ENCODE assay signal across 15 mouse cellular contexts in the genomic region with DNA sequence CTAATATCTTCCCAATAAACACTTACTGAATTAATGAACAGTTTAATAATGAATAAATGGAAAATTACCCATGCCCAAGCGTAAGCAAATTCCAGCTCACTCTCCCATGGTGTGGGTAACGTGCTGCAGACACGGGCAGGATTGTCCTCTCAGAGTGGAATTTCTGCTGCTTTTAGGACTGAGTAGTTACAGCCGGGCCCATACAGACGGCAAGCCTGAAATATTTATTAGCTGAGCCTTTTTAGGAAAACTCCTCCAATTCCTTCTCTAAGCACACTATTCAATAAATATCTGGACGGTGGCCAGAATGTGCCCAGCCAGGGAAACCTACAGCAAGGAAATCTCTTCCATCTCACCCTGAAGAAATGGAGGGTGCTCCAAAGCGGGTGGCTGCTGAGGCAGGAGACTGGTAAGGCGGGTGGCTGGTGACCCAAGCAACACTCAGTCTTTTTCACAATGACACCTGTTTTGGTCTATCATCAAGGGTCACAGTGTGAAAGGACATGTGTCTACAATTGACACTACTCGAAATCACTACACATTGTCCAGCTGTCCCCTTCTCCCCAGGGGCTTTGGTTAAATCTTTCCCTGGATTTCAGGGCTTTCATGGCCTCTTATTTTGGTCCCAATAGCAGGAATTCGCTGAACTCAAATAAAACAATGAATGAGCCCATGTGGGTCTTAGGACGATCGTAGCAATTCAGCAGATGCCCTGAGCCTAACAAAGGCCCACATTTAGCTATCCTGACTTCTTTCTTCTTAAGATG.
A peak's percentile ranks its signal among the peaks of the same experiment; 100 is the strongest.
DNase-seq lines count a peak whose midpoint lies in the region; ATAC-seq and TF ChIP-seq lines count a peak whose summit lies in the region.
"Had no signal": no experiment of that assay in that cellular context is flagged by ENCODE, and none has a peak within 500 bp of the region (broad histone marks: within the 10 kb centered on the region; RNA-seq: fewer than 3 reads in every experiment).

No protein-coding gene starts in this region.

- peak overlapping the region; percentile 35 for H3K27ac ChIP-seq in lung, embryonic 16.5 days (ENCODE audit: low read length)
- H3K27ac ChIP-seq in forebrain, embryonic 15.5 days (replicated peaks) = no peak overlapping the region
- H3K27ac ChIP-seq in midbrain, postnatal 0 days (ENCODE audit: low read depth, low read length) = no peak overlapping the region
- H3K27ac ChIP-seq: macrophage had no signal

- peaks cover 7% of the 10 kb centered on the region for H3K4me1 ChIP-seq in lung, embryonic 16.5 days (replicated peaks; ENCODE audit: control insufficient read depth, insufficient read depth, low read length)
- peaks cover 12% of the 10 kb centered on the region for H3K4me1 ChIP-seq in forebrain, embryonic 15.5 days
- H3K4me1 ChIP-seq in midbrain, postnatal 0 days (ENCODE audit: insufficient read depth, low read length) = no peaks in the 10 kb centered on the region

- H3K9me3 ChIP-seq in lung, embryonic 16.5 days (ENCODE audit: control insufficient read depth, low read length) = no peaks in the 10 kb centered on the region
- no peaks in the 10 kb centered on the region for H3K9me3 ChIP-seq in forebrain, embryonic 15.5 days
- H3K9me3 ChIP-seq in midbrain, postnatal 0 days (ENCODE audit: low read length) = no peaks in the 10 kb centered on the region

- WGBS in lung, embryonic 16.5 days = 55% methylated on average over 12 of the region's 12 CpGs
- 19% methylated on average over 12 of the region's 12 CpGs for WGBS in forebrain, embryonic 15.5 days
- 25% methylated on average over 12 of the region's 12 CpGs for WGBS in midbrain, postnatal 0 days

- no peaks in the 10 kb centered on the region for H3K27me3 ChIP-seq in lung, embryonic 16.5 days (ENCODE audit: control insufficient read depth, insufficient read depth, low read depth, low read length)
- no peaks in the 10 kb centered on the region for H3K27me3 ChIP-seq in forebrain, embryonic 15.5 days
- no peaks in the 10 kb centered on the region for H3K27me3 ChIP-seq in midbrain, postnatal 0 days (ENCODE audit: insufficient read depth, low read length)
- H3K27me3 ChIP-seq: CH12.LX, Patski had no signal

- no peak overlapping the region for H3K4me3 ChIP-seq in lung, embryonic 16.5 days (ENCODE audit: low read length)
- no peak overlapping the region for H3K4me3 ChIP-seq in forebrain, embryonic 15.5 days
- H3K4me3 ChIP-seq in midbrain, postnatal 0 days (ENCODE audit: low read depth, low read length) = no peak overlapping the region

- peak overlapping the region; percentile 43; the same call in 1 of the 2 replicates for H3K9ac ChIP-seq in lung, embryonic 16.5 days (ENCODE audit: low read length)
- no peak overlapping the region for H3K9ac ChIP-seq in forebrain, embryonic 15.5 days (replicated peaks)
- no peak overlapping the region for H3K9ac ChIP-seq in midbrain, postnatal 0 days (replicated peaks; ENCODE audit: low read length, poor library complexity, severe bottlenecking)

- H3K36me3 ChIP-seq in lung, embryonic 16.5 days (ENCODE audit: control insufficient read depth, insufficient read depth, low read length) = no peaks in the 10 kb centered on the region
- no peaks in the 10 kb centered on the region for H3K36me3 ChIP-seq in forebrain, embryonic 15.5 days
- H3K36me3 ChIP-seq in midbrain, postnatal 0 days (ENCODE audit: insufficient read depth, low read length) = no peaks in the 10 kb centered on the region

- DNase-seq in lung, postnatal 36 days = no peak
- DNase-seq in embryo, embryonic 11.5 days (ENCODE audit: low read depth, low spot score) = peak; percentile 4
- peak; percentile 26 for DNase-seq in midbrain, postnatal 0 days (ENCODE audit: low spot score)
- no peak for DNase-seq in kidney, postnatal 4 days
- DNase-seq in c-Kit-positive CD71-positive TER-119-positive erythroid progenitor cells, embryonic 14.5 days (ENCODE audit: low spot score) = no peak
- DNase-seq: adrenal gland, adult 2 months; heart, adult 18-20 months; heart, postnatal 14 days; kidney, adult 8-10 months; liver had no signal

- no peak for TF ChIP-seq CTCF in midbrain, postnatal 0 days (IDR thresholded peaks at IDR 0.05)

- no peak overlapping the region for H3K4me2 ChIP-seq in lung, embryonic 16.5 days (ENCODE audit: low read depth, low read length)
- no peak overlapping the region for H3K4me2 ChIP-seq in forebrain, embryonic 15.5 days (replicated peaks)
- H3K4me2 ChIP-seq in midbrain, postnatal 0 days (ENCODE audit: low read depth, low read length, poor library complexity, severe bottlenecking) = no peak overlapping the region

- ATAC-seq in lung, embryonic 16.5 days (ENCODE audit: low read depth) = peak; percentile 89
- ATAC-seq in forebrain, embryonic 15.5 days (replicated peaks) = peak; percentile 67
- no peak for ATAC-seq in midbrain, postnatal 0 days (ENCODE audit: low FRiP score)
- ATAC-seq: Patski had no signal

Comparison
In these comparisons a context has a peak if more than half of its experiments do, and no peak if none do; other contexts are left out.
1. DNase-seq: peak in embryo, embryonic 11.5 days (single experiment) and midbrain, postnatal 0 days (single experiment); none in lung, postnatal 36 days (single experiment), kidney, postnatal 4 days (0 of 2) and c-Kit-positive CD71-positive TER-119-positive erythroid progenitor cells, embryonic 14.5 days (single experiment).